Mouse (Mus musculus) CH12.LX (cell line): Measurements from ENCODE around the gene Tac2. TPM values are rescaled to one million over a fixed set of nuclear protein-coding genes. Genes with fewer than 3 reads are reported as not detected.

Experiments
- DNase-seq: peaks from one replicate; pipeline ENCODE4 v3.0.0-alpha.2; 2013; ENCODE audit errors: extremely low read depth
- H3K27ac ChIP-seq: 2 replicates; pipeline ENCODE4 v1.5.1; 2012; ENCODE audit warnings: low read depth, mild to moderate bottlenecking, control low read depth, moderate library complexity; ENCODE audit not compliant: insufficient read depth
- H3K27me3 ChIP-seq: replicated peaks from 2 replicates; pipeline ENCODE3; 2012; ENCODE audit warnings: inconsistent platforms
- H3K36me3 ChIP-seq, 2 experiments: replicated peaks in 1 of 2; 2 replicates each; pipeline versions ENCODE3 to v1.6.1; 2012; ENCODE audit warnings: inconsistent platforms in 1 of 2, low read length in 1 of 2, mild to moderate bottlenecking in 1 of 2, mixed read lengths in 1 of 2, moderate library complexity in 1 of 2; ENCODE audit not compliant: control insufficient read depth in 1 of 2, insufficient read depth in 1 of 2
- H3K4me1 ChIP-seq, 2 experiments: 2 replicates each; pipeline ENCODE4 v1.6.1; 2012; ENCODE audit warnings: inconsistent platforms in 1 of 2, moderate library complexity in 1 of 2; ENCODE audit not compliant: insufficient read depth in 2 of 2, control insufficient read depth in 1 of 2
- H3K4me2 ChIP-seq: 2 replicates; pipeline ENCODE4 v1.6.1; 2012; ENCODE audit warnings: low read depth, mild to moderate bottlenecking, control low read depth; ENCODE audit not compliant: poor library complexity, insufficient read depth, severe bottlenecking
- H3K4me3 ChIP-seq, 3 experiments: fragments of 150-350 bp in 1 of 3; sonication (generic) in 1 of 3; replicated peaks in 1 of 3; 2 replicates each; pipeline versions ENCODE3 to v1.5.1; 2011 to 2012; ENCODE audit warnings: low read depth in 2 of 3, low read length in 2 of 3, mild to moderate bottlenecking in 2 of 3, moderate library complexity in 2 of 3, control low read depth in 1 of 3, improper control_type of control experiment in 1 of 3, inconsistent platforms in 1 of 3, mixed read lengths in 1 of 3; ENCODE audit not compliant: poor library complexity in 1 of 3
- H3K79me2 ChIP-seq: replicated peaks from 2 replicates; pipeline ENCODE4 v1.6.1; 2012; ENCODE audit warnings: mild to moderate bottlenecking, moderate library complexity; ENCODE audit not compliant: control insufficient read depth, poor library complexity, insufficient read depth, severe bottlenecking; ENCODE audit errors: extremely low read depth
- H3K9ac ChIP-seq: 2 replicates; pipeline ENCODE4 v1.6.1; 2012; ENCODE audit warnings: low read depth, mild to moderate bottlenecking, control low read depth, moderate library complexity; ENCODE audit not compliant: insufficient read depth
- H3K9me3 ChIP-seq: replicated peaks from 2 replicates; pipeline ENCODE3; 2012; ENCODE audit warnings: low read length, inconsistent platforms, mixed read lengths
- BHLHE40 ChIP-seq: IDR thresholded peaks from 2 replicates; pipeline ENCODE4 v1.6.1; 2011; ENCODE audit warnings: mild to moderate bottlenecking, low read depth, low read length, improper control_type of control experiment
- CHD2 ChIP-seq: IDR thresholded peaks from 2 replicates; pipeline ENCODE4 v1.6.1; 2011; ENCODE audit warnings: low read length, improper control_type of control experiment
- CTCF ChIP-seq, 2 experiments: IDR thresholded peaks in 1 of 2; conservative IDR thresholded peaks in 1 of 2; 2 replicates each; pipeline ENCODE4 v1.5.1; 2011 to 2012; ENCODE audit warnings: low read depth in 2 of 2, low read length in 2 of 2, improper control_type of control experiment in 1 of 2, inconsistent platforms in 1 of 2, mild to moderate bottlenecking in 1 of 2, moderate library complexity in 1 of 2
- ELF1 ChIP-seq: IDR thresholded peaks from 2 replicates; pipeline ENCODE4 v1.6.1; 2014; ENCODE audit warnings: low read depth, mild to moderate bottlenecking, inconsistent platforms, low read length, improper control_type of control experiment
- GABPA ChIP-seq: IDR thresholded peaks from 2 replicates; pipeline ENCODE4 v1.6.1; 2012; ENCODE audit warnings: low read depth, low read length, improper control_type of control experiment, inconsistent platforms; ENCODE audit not compliant: insufficient replicate concordance
- JUN ChIP-seq: IDR thresholded peaks from 2 replicates; pipeline ENCODE4 v1.6.1; 2011; ENCODE audit warnings: low read depth, mild to moderate bottlenecking, low read length, improper control_type of control experiment, moderate library complexity; ENCODE audit not compliant: insufficient read depth
- JUND ChIP-seq: conservative IDR thresholded peaks from 2 replicates; pipeline ENCODE4 v1.6.1; 2011; ENCODE audit warnings: low read depth, low read length, improper control_type of control experiment
- MAZ ChIP-seq: IDR thresholded peaks from 2 replicates; pipeline ENCODE4 v1.6.1; 2012; ENCODE audit warnings: low read depth, mild to moderate bottlenecking, inconsistent platforms, low read length, improper control_type of control experiment, moderate library complexity
- MXI1 ChIP-seq: IDR thresholded peaks from 2 replicates; pipeline ENCODE4 v1.6.1; 2011; ENCODE audit warnings: mild to moderate bottlenecking, low read depth, low read length, improper control_type of control experiment
- NELFE ChIP-seq: IDR thresholded peaks from 2 replicates; pipeline ENCODE4 v1.6.1; 2011; ENCODE audit warnings: low read depth, low read length, improper control_type of control experiment
- POLR2A ChIP-seq: IDR thresholded peaks from 2 replicates; pipeline ENCODE4 v1.6.1; 2011; ENCODE audit warnings: low read depth, mild to moderate bottlenecking, improper control_type of control experiment, low read length
- RAD21 ChIP-seq: IDR thresholded peaks from 2 replicates; pipeline ENCODE4 v1.6.1; 2011; ENCODE audit warnings: low read depth, mild to moderate bottlenecking, low read length, improper control_type of control experiment, moderate library complexity
- SIN3A ChIP-seq: IDR thresholded peaks from 2 replicates; pipeline ENCODE4 v1.6.1; 2012; ENCODE audit warnings: low read length, improper control_type of control experiment, inconsistent platforms
- SMC3 ChIP-seq: IDR thresholded peaks from 2 replicates; pipeline ENCODE4 v1.6.1; 2011; ENCODE audit warnings: low read depth, low read length, improper control_type of control experiment
- TBP ChIP-seq: conservative IDR thresholded peaks from 2 replicates; pipeline ENCODE4 v1.6.1; 2011; ENCODE audit warnings: low read depth, low read length, improper control_type of control experiment
- USF1 ChIP-seq: IDR thresholded peaks from 2 replicates; pipeline ENCODE4 v1.6.1; 2014; ENCODE audit warnings: low read depth, mild to moderate bottlenecking, inconsistent platforms, low read length, improper control_type of control experiment
- dilution Hi-C: fragments of 300-500 bp; cut with MboI; formaldehyde crosslinking; loops from 2 replicates; pipeline ENCODE4 v1.14.3; 2020; ENCODE audit warnings: low sequenced_read_pairs; ENCODE audit not compliant: extremely low pct_unique_long_range_greater_than_20kb, extremely low pct_ligation_motif_present
- in situ Hi-C: fragments of 300-500 bp; cut with MboI; formaldehyde crosslinking; loops from 3 replicates; pipeline ENCODE4 v1.14.3; 2019; ENCODE audit warnings: low sequenced_read_pairs, low pct_ligation_motif_present, low pct_unique_long_range_greater_than_20kb, mixed read lengths
- polyA plus RNA-seq: library from polyadenylated mRNA; unstranded; fragments of >175 nt; gene quantifications from 2 replicates; pipeline ENCODE4 v1.2.1, GENCODE M21; 2012; ENCODE audit warnings: low read depth; ENCODE audit not compliant: insufficient read length
- total RNA-seq, 2 experiments: library from RNA; depleted of rRNA; stranded (reverse); fragments of 300-350 nt in 1 of 2; fragments of >200 nt in 1 of 2; gene quantifications; 2 replicates each; pipeline ENCODE4 v1.2.3; 2012 to 2014

Tac2 gene
- total and polyA plus RNA-seq, 3 experiments: not detected

- peak; percentile 10 for DNase-seq
- Histone ChIP-seq H3K4me3 (peak overlapping the region; percentile 49 to 96 (median 83)), H3K27ac (no peak overlapping the region), H3K27me3 (peaks cover 13% of the 10 kb centered on the region), H3K4me1 (peaks cover 5 to 23% of the 10 kb centered on the region in 2 experiments; a peak in 2 of 4 replicates), H3K36me3 (peaks cover 32 to 35% of the 10 kb centered on the region in 2 experiments), H3K79me2 (peaks cover 5% of the 10 kb centered on the region; the same call in 1 of the 2 replicates), H3K9me3 (no peaks in the 10 kb centered on the region)
- TF ChIP-seq ELF1 (no peak), CHD2 (no peak), SMC3 (no peak), NELFE (no peak), GABPA (no peak), MXI1 (no peak), JUND (no peak), JUN (no peak), TBP (no peak), SIN3A (no peak), MAZ (no peak), BHLHE40 (no peak), POLR2A (no peak)
- TF ChIP-seq, all 38 proteins: peak for 0
- peak overlapping the region; percentile 51 for H3K4me2 ChIP-seq
- dilution Hi-C loops (no loop called here), in situ Hi-C loops (loop anchor here (10.0 to 25.0 kb wide), 3 partner anchors 65 to 198 kb away; no protein-coding TSS in a partner anchor)
- peak overlapping the region; percentile 93 for H3K9ac ChIP-seq
These were observed 15.4 kb downstream of the Tac2 start for GRCm38 (mm10) chr10:127739661-127740161.

DNA sequence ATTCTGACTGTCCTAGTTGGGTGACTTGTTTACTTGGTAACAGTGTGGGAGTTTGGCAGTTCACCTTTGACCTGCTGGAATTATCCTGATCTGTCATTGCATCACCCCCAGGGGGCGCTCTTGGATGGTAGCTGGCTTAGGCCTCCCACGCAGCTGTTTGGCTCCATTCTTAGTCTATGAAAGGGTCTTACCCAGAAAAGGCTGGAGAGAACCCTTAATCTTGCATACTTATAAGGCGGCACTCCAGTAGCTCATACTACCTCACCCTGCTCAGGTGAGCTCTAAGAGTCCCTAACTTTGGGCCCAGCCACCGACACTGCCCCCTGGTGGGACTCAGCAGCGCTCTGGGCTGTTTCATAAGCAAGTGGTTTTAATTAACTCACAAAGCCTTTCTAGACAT is 20.4 kb downstream of the Tac2 start:
- Histone ChIP-seq H3K4me3 (no peak overlapping the region), H3K9me3 (no peaks in the 10 kb centered on the region), H3K79me2 (peaks cover 5% of the 10 kb centered on the region; the same call in 1 of the 2 replicates), H3K4me1 (peaks cover 5 to 29% of the 10 kb centered on the region in 2 experiments; a peak in 2 of 4 replicates), H3K4me2 (no peak overlapping the region), H3K9ac (no peak overlapping the region), H3K36me3 (peaks cover 32 to 61% of the 10 kb centered on the region in 2 experiments), H3K27ac (no peak overlapping the region), H3K27me3 (no peaks in the 10 kb centered on the region)
- TF ChIP-seq CTCF (conservative IDR thresholded peaks at IDR 0.05 in 1 of 2, IDR thresholded peaks at IDR 0.05 in 1 of 2; ENCODE audit: low read depth in 2 of 2, low read length in 2 of 2): peak; percentile 81 to 85
- TF ChIP-seq SMC3: peak; percentile 18; the same call in 1 of the 2 replicates
- peak; percentile 15 for TF ChIP-seq RAD21
- no peak for TF ChIP-seq JUND
- no peak for TF ChIP-seq USF1
- dilution Hi-C loops (no loop called here), in situ Hi-C loops (loop anchor here (25.0 kb wide), 1 partner anchor 193 kb away; no protein-coding TSS in a partner anchor)
- DNase-seq: peak; percentile 51
